Mouse (Mus musculus): Measurements from ENCODE around the gene Fpr2.

DNA sequence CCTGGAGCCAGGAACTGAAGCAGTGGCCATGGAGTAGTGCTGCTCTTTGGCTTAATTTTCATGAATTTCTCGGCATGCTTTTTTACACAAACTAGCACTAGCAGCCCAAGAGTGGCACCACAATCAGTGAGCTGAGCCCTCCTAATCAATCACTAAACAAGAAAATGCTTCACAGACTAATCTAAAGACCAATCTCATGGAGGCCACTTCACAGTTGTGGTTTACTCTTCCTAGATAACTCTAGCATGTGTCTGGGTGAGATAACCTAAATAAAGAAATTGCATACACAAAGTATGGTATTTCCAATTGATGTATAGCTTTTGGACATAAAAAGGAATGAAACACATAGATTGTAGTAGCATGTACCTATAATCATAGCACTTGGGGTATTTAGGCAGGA lies 8.3 kb upstream of the Fpr2 start:
- no peak for TF ChIP-seq GATA1 (IDR thresholded peaks at IDR 0.05; ENCODE audit: low read length)
- no peak for TF ChIP-seq TAL1 (IDR thresholded peaks at IDR 0.05; ENCODE audit: low read length)
